11 mouse cellular contexts compared by ENCODE assay signal in the genomic region with DNA sequence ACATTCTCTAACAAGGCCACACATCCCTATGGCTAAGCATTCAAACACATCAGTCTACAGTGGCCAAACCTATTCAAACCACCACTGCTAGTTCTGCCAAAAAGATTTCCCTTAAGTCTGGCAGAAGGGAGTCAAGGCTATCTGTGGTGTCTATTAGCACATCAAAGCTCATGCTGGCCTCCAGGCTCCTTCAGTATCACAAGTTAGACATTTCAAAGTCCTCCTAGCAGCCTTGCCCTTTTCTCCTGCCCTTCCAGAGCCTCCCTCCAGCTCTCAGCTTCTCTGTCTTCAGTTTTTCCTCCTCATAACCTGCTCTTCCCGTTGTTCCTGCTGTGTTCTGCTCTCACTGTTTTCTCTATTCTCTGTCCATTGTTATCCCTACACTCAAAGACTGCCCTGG.
"Had no signal": no experiment of that assay in that cellular context is flagged by ENCODE, and none has a peak within 500 bp of the region (broad histone marks: within the 10 kb centered on the region; RNA-seq: fewer than 3 reads in every experiment).

No protein-coding gene starts in this region.

- DNase-seq: lung, adult 18-20 months; lung, embryonic 14.5 days; lung, postnatal 10 days; lung, postnatal 4 days; midbrain, embryonic 14.5 days; retina, postnatal 1 day; right cerebral cortex, adult 18-20 months; spleen, adult 18-20 months; thymus, adult 18-20 months; thymus, postnatal 14 days; thymus, postnatal 36 days had no signal
